Mouse (Mus musculus) spleen, adult 2 months (tissue): ENCODE results near the gene Kif20b.

Experiments used
- CTCF ChIP-seq: fragments of 200-500 bp; IDR thresholded peaks from 2 replicates; pipeline ENCODE4 v1.5.1; 2011; ENCODE audit warnings: mild to moderate bottlenecking, inconsistent platforms; ENCODE audit not compliant: insufficient read depth, insufficient read length, insufficient replicate concordance; ENCODE audit errors: extremely low read depth
- POLR2A ChIP-seq: fragments of 200-500 bp; IDR thresholded peaks from 2 replicates; pipeline ENCODE4 v1.6.1; 2011; ENCODE audit warnings: low read depth, low read length, inconsistent platforms

DNA sequence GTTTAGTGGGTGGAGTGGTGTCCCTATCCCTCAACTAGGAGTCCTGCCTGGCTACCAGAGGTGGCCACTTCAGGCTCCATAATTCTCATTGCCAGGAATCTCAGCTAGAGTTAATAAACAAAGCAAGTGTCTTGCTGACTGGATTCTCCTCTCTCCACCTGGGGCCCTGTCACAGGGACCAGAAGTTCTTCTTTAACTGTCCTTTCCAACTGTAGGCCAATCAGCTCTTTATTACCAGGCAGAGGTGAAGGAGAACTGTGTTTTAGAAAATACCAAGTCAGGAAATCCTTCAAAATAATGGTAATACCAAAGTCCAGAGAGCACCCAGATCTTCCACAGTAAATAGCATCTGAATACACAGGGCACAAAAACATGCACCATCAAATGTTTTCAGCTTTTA lies 9.8 kb upstream of the Kif20b start:
- no peak for TF ChIP-seq CTCF
- no peak for TF ChIP-seq POLR2A
